Mouse (Mus musculus) bone marrow macrophage, adult 2 months (primary cell): ENCODE measurements at regions not wholly inside any gene's neighbourhood (a gene's known extent, or its start where the extent isn't known, plus 50 kb on each side); places are given as distances from the start of the nearest gene placed in this dataset.

Experiments
- CTCF ChIP-seq: IDR thresholded peaks from 2 replicates; pipeline ENCODE4 v1.5.1; 2012; ENCODE audit warnings: low read depth, mild to moderate bottlenecking, low read length, moderate library complexity
- POLR2A ChIP-seq: IDR thresholded peaks from 2 replicates; pipeline ENCODE4 v1.6.1; 2012; ENCODE audit warnings: mild to moderate bottlenecking, low read depth, low read length, borderline replicate concordance

- TF ChIP-seq CTCF (no peak), POLR2A (no peak)
These were observed 99.3 kb upstream of the Fut8 start for GRCm38 (mm10) chr12:77138506-77139201.
